Mouse (Mus musculus): ENCODE data around the gene Gm10377. TPM values are rescaled to one million over a fixed set of nuclear protein-coding genes. Genes with fewer than 3 reads are reported as not detected.
"Not testable (repeated sequence)": the region's sequence is repeated elsewhere in the genome, so short reads cannot be mapped to it uniquely, and the experiment has no call there.

Gene Gm10377
- polyA plus RNA-seq (2012; rRNA removed) = not detected in 2 replicates

GRCm38 (mm10) chr14:42797887-42798286 is at the start of gene Gm10377:
Gene Gm10377, minus strand, starts transcription at chr14:42797987.
- not testable (repeated sequence) for DNase-seq (ENCODE audit: low read depth, low spot score)

GRCm38 (mm10) chr14:42768721-42769120 is 29.1 kb downstream of the Gm10377 start, which contains the start of gene Gm3015:
Gene Gm3015, minus strand, starts transcription at chr14:42768821.
- DNase-seq (ENCODE audit: low read depth, low spot score) = not testable (repeated sequence)
- 58% methylated on average over 1 of the region's 1 CpGs for WGBS

Other genes with a start within 250 kb of the Gm10377 start
- not detected in 2 replicates for gene Gm17124, start 198.1 kb downstream of the Gm10377 start, polyA plus RNA-seq (2012; rRNA removed)
- gene Gm3633, start 156.1 kb downstream of the Gm10377 start, polyA plus RNA-seq (2012; rRNA removed) = not detected in 2 replicates
- gene Gm10378, start 142.0 kb downstream of the Gm10377 start, polyA plus RNA-seq (2012; rRNA removed) = not detected in 2 replicates
- gene Gm3015, start 29.2 kb downstream of the Gm10377 start, polyA plus RNA-seq (2012; rRNA removed) = not detected in 2 replicates
- not detected in 2 replicates for gene Gm21977, start 55.5 kb upstream of the Gm10377 start, polyA plus RNA-seq (2012; rRNA removed)
- not detected in 2 replicates for gene Gm8082, start 195.6 kb upstream of the Gm10377 start, polyA plus RNA-seq (2012; rRNA removed)
- not detected in 2 replicates for gene Gm10376, start 217.6 kb upstream of the Gm10377 start, polyA plus RNA-seq (2012; rRNA removed)